Mouse (Mus musculus) lung, adult 2 months (tissue): Measurements from ENCODE around the gene Prr5.

Experiments
- CTCF ChIP-seq: fragments of 200-500 bp; IDR thresholded peaks from 2 replicates; pipeline ENCODE4 v1.5.1; 2011; ENCODE audit warnings: mild to moderate bottlenecking, low read length, control low read depth; ENCODE audit not compliant: insufficient read depth
- POLR2A ChIP-seq: fragments of 200-500 bp; IDR thresholded peaks from 2 replicates; pipeline ENCODE4 v1.6.1; 2011; ENCODE audit warnings: low read depth, mild to moderate bottlenecking, control low read depth, low read length, borderline replicate concordance; ENCODE audit errors: extremely low read depth

DNA sequence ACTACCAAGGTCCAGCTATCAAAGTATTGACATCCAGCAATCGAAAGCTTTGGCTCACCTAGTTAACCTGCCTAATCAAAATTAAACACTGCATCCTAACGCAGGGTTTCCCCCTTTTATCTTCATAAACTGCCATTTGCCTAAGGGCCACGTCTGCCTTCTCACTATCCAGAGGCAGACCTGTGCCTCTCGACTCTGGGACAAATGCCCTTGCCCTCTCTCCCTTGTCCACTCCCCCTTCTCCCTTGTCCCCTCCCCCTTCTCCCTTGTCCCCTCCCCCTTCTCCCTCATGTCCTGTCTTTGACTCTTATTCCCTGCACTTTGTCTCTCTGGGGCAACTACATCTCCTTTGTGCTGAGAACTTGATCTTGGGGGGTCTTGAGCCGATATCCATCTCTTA, 28.3 kb upstream of the Prr5 start:
- TF ChIP-seq CTCF (no peak), POLR2A (no peak)
